Mouse (Mus musculus): ENCODE results near the gene Capn11. TPM values are rescaled to one million over a fixed set of nuclear protein-coding genes. Genes with fewer than 3 reads are reported as not detected.

The Capn11 gene
- polyA plus RNA-seq, 1 experiment from 2014 or later = not detected

- H3K9me3 ChIP-seq (ENCODE audit: low read length) = no peaks in the 10 kb centered on the region
- peaks cover 25% of the 10 kb centered on the region for H3K4me1 ChIP-seq (ENCODE audit: insufficient read depth)
- no peaks in the 10 kb centered on the region for H3K27me3 ChIP-seq (ENCODE audit: insufficient read depth, low read length)
- H3K9ac ChIP-seq (replicated peaks) = no peak overlapping the region
- ATAC-seq (no peak), DNase-seq (no peak)
- no peak overlapping the region for H3K4me2 ChIP-seq (ENCODE audit: low read depth, low read length)
- H3K36me3 ChIP-seq (replicated peaks; ENCODE audit: insufficient read depth, low read length) = peaks cover 4% of the 10 kb centered on the region; the same call in 1 of the 2 replicates
- no peak overlapping the region for H3K4me3 ChIP-seq (ENCODE audit: low read depth, low read length)
- no peak overlapping the region for H3K27ac ChIP-seq (ENCODE audit: low read depth)
- WGBS (ENCODE audit: insufficient replicate concordance) = 61% methylated on average over 9 of the region's 9 CpGs
- TF ChIP-seq EP300 (IDR thresholded peaks at IDR 0.05; ENCODE audit: low read depth) (no peak), CTCF (IDR thresholded peaks at IDR 0.05; ENCODE audit: low read depth) (no peak)
Observed at GRCm38 (mm10) chr17:45701236-45701591, 42.1 kb upstream of the Capn11 start.

GRCm38 (mm10) chr17:45700496-45701235 is 41.5 kb upstream of the Capn11 start:
- Histone ChIP-seq H3K9ac (replicated peaks) (no peak overlapping the region), H3K27ac (ENCODE audit: low read depth) (0 out of 2 replicates have a peak overlapping the region, but pooled peaks have one; percentile 34), H3K4me3 (ENCODE audit: low read depth, low read length) (no peak overlapping the region), H3K36me3 (replicated peaks; ENCODE audit: insufficient read depth, low read length) (peaks cover 4% of the 10 kb centered on the region; the same call in 1 of the 2 replicates), H3K27me3 (ENCODE audit: insufficient read depth, low read length) (no peaks in the 10 kb centered on the region), H3K9me3 (ENCODE audit: low read length) (no peaks in the 10 kb centered on the region), H3K4me2 (ENCODE audit: low read depth, low read length) (no peak overlapping the region), H3K4me1 (ENCODE audit: insufficient read depth) (peaks cover 26% of the 10 kb centered on the region)
- ATAC-seq (peak; percentile 57), DNase-seq (no peak)
- TF ChIP-seq EP300 (IDR thresholded peaks at IDR 0.05; ENCODE audit: low read depth) = no peak
- no peak for TF ChIP-seq CTCF (IDR thresholded peaks at IDR 0.05; ENCODE audit: low read depth)
- WGBS (ENCODE audit: insufficient replicate concordance) = 62% methylated on average over 10 of the region's 16 CpGs

- Histone ChIP-seq H3K27me3 (ENCODE audit: insufficient read depth, low read length) (no peaks in the 10 kb centered on the region), H3K4me1 (ENCODE audit: insufficient read depth) (peaks cover 34% of the 10 kb centered on the region), H3K27ac (ENCODE audit: low read depth) (no peak overlapping the region), H3K9me3 (ENCODE audit: low read length) (no peaks in the 10 kb centered on the region), H3K9ac (replicated peaks) (0 out of 2 replicates have a peak overlapping the region, but pooled peaks have one; percentile 16), H3K4me2 (ENCODE audit: low read depth, low read length) (no peak overlapping the region), H3K4me3 (ENCODE audit: low read depth, low read length) (no peak overlapping the region), H3K36me3 (replicated peaks; ENCODE audit: insufficient read depth, low read length) (peaks cover 4% of the 10 kb centered on the region; the same call in 1 of the 2 replicates)
- ATAC-seq (no peak), DNase-seq (no peak)
- 81% methylated on average over 3 of the region's 3 CpGs for WGBS (ENCODE audit: insufficient replicate concordance)
- TF ChIP-seq EP300 (IDR thresholded peaks at IDR 0.05; ENCODE audit: low read depth) (no peak), CTCF (IDR thresholded peaks at IDR 0.05; ENCODE audit: low read depth) (no peak)
Observed at GRCm38 (mm10) chr17:45699039-45699740, 40.1 kb upstream of the Capn11 start.

- no peak for TF ChIP-seq CTCF (IDR thresholded peaks at IDR 0.05; ENCODE audit: low read depth)
- 84% methylated on average over 6 of the region's 6 CpGs for WGBS (ENCODE audit: insufficient replicate concordance)
Observed at GRCm38 (mm10) chr17:45698368-45698767, 39.2 kb upstream of the Capn11 start.

GRCm38 (mm10) chr17:45696981-45697380 is 37.9 kb upstream of the Capn11 start:
- ATAC-seq (no peak), DNase-seq (no peak)
- Histone ChIP-seq H3K27me3 (ENCODE audit: insufficient read depth, low read length) (no peaks in the 10 kb centered on the region), H3K4me2 (ENCODE audit: low read depth, low read length) (no peak overlapping the region), H3K27ac (ENCODE audit: low read depth) (no peak overlapping the region), H3K4me1 (ENCODE audit: insufficient read depth) (peaks cover 43% of the 10 kb centered on the region), H3K9me3 (ENCODE audit: low read length) (no peaks in the 10 kb centered on the region), H3K36me3 (replicated peaks; ENCODE audit: insufficient read depth, low read length) (peaks cover 4% of the 10 kb centered on the region; the same call in 1 of the 2 replicates), H3K4me3 (ENCODE audit: low read depth, low read length) (no peak overlapping the region), H3K9ac (replicated peaks) (no peak overlapping the region)
- 87% methylated on average over 9 of the region's 9 CpGs for WGBS (ENCODE audit: insufficient replicate concordance)
- TF ChIP-seq EP300 (IDR thresholded peaks at IDR 0.05; ENCODE audit: low read depth) (no peak), CTCF (IDR thresholded peaks at IDR 0.05; ENCODE audit: low read depth) (no peak)

More at GRCm38 (mm10) chr17:45698368-45698767, 39.2 kb upstream of the Capn11 start:
- ATAC-seq (no peak), DNase-seq (no peak)
- no peak overlapping the region for H3K4me3 ChIP-seq (ENCODE audit: low read depth, low read length)
- H3K9ac ChIP-seq (replicated peaks) = no peak overlapping the region
- peaks cover 4% of the 10 kb centered on the region; the same call in 1 of the 2 replicates for H3K36me3 ChIP-seq (replicated peaks; ENCODE audit: insufficient read depth, low read length)
- H3K27me3 ChIP-seq (ENCODE audit: insufficient read depth, low read length) = no peaks in the 10 kb centered on the region
- H3K4me1 ChIP-seq (ENCODE audit: insufficient read depth) = peaks cover 36% of the 10 kb centered on the region
- H3K9me3 ChIP-seq (ENCODE audit: low read length) = no peaks in the 10 kb centered on the region
- no peak overlapping the region for H3K27ac ChIP-seq (ENCODE audit: low read depth)
- no peak overlapping the region for H3K4me2 ChIP-seq (ENCODE audit: low read depth, low read length)

Data from liver, postnatal 0 days (tissue).